Mouse (Mus musculus): ENCODE measurements around the gene Kremen1. TPM values are rescaled to one million over a fixed set of nuclear protein-coding genes. Genes with fewer than 3 reads are reported as not detected.

Gene Kremen1
- polyA plus RNA-seq, 1 experiment from 2014 or later = 4.6 TPM

GRCm38 (mm10) chr11:5141965-5142364 is 119.4 kb downstream of the Kremen1 start:
- DNase-seq (ENCODE audit: low spot score) (no peak), ATAC-seq (replicated peaks; ENCODE audit: low FRiP score) (no peak)
- Histone ChIP-seq H3K9ac (ENCODE audit: low read depth, low read length) (no peak overlapping the region), H3K9me3 (ENCODE audit: control insufficient read depth, low read length) (no peaks in the 10 kb centered on the region), H3K27me3 (replicated peaks; ENCODE audit: control insufficient read depth, insufficient read depth, low read length) (no peaks in the 10 kb centered on the region), H3K4me1 (replicated peaks; ENCODE audit: control insufficient read depth, insufficient read depth, low read length) (peaks cover 21% of the 10 kb centered on the region), H3K36me3 (ENCODE audit: control insufficient read depth, insufficient read depth, low read length) (no peaks in the 10 kb centered on the region), H3K4me3 (ENCODE audit: low read depth, low read length) (no peak overlapping the region), H3K27ac (ENCODE audit: low read depth, low read length) (no peak overlapping the region), H3K4me2 (no peak overlapping the region)
- WGBS = 80% methylated on average over 2 of the region's 2 CpGs

Other genes with a start within 250 kb of the Kremen1 start
- gene Rasl10a, start 203.4 kb downstream of the Kremen1 start, polyA plus RNA-seq (2014; fragmentation: Nextera tagmentation; extraction: Ambion mirVana) = 0.75 and 1.3 TPM in 2 replicates
- gene Gas2l1, start 196.2 kb downstream of the Kremen1 start, polyA plus RNA-seq (2014; fragmentation: Nextera tagmentation; extraction: Ambion mirVana) = 41.9 and 46.5 TPM in 2 replicates
- gene Rhbdd3, start 162.6 kb downstream of the Kremen1 start, polyA plus RNA-seq (2014; fragmentation: Nextera tagmentation; extraction: Ambion mirVana) = 27.0 and 29.1 TPM in 2 replicates
- 363 and 367 TPM in 2 replicates for gene Ewsr1, start 162.3 kb downstream of the Kremen1 start, polyA plus RNA-seq (2014; fragmentation: Nextera tagmentation; extraction: Ambion mirVana)
- 14.6 and 16.5 TPM in 2 replicates for gene Emid1, start 109.3 kb downstream of the Kremen1 start, polyA plus RNA-seq (2014; fragmentation: Nextera tagmentation; extraction: Ambion mirVana)
- gene Znrf3, start 183.3 kb upstream of the Kremen1 start, polyA plus RNA-seq (2014; fragmentation: Nextera tagmentation; extraction: Ambion mirVana) = 9.0 and 9.1 TPM in 2 replicates